Mouse (Mus musculus) E14TG2a.4 (cell line): Measurements from ENCODE around the gene Stoml1.

Source experiments
- H3K27me3 ChIP-seq: 2 replicates; pipeline ENCODE4 v1.6.1; 2014; ENCODE audit warnings: low read length, control low read depth; ENCODE audit not compliant: insufficient read depth
- H3K36me3 ChIP-seq: 2 replicates; pipeline ENCODE4 v1.6.1; 2014; ENCODE audit warnings: low read length, control low read depth; ENCODE audit not compliant: insufficient read depth
- H3K4me1 ChIP-seq: replicated peaks from 2 replicates; pipeline ENCODE4 v1.6.1; 2014; ENCODE audit warnings: low read depth, low read length, control low read depth
- H3K4me3 ChIP-seq: replicated peaks from 2 replicates; pipeline ENCODE4 v1.5.1; 2014; ENCODE audit warnings: mild to moderate bottlenecking, low read length
- H3K9me3 ChIP-seq: 2 replicates; pipeline ENCODE4 v1.6.1; 2014; ENCODE audit warnings: low read length, control low read depth
- CTCF ChIP-seq: conservative IDR thresholded peaks from 2 replicates; pipeline ENCODE4 v1.5.1; 2014; ENCODE audit warnings: low read length
- NANOG ChIP-seq: IDR thresholded peaks from 2 replicates; pipeline ENCODE4 v1.6.1; 2014; ENCODE audit warnings: borderline replicate concordance, low read length, mixed read lengths
- POU5F1 ChIP-seq: IDR thresholded peaks from 2 replicates; pipeline ENCODE4 v1.6.1; 2014; ENCODE audit warnings: low read length, borderline replicate concordance

The Stoml1 gene

GRCm38 (mm10) chr9:58280259-58281109 lies 27.5 kb downstream of the Stoml1 start:
- H3K36me3 ChIP-seq: no peaks in the 10 kb centered on the region
- no peaks in the 10 kb centered on the region for H3K9me3 ChIP-seq
- TF ChIP-seq CTCF: peak; percentile 85
- TF ChIP-seq NANOG: no peak
- no peak for TF ChIP-seq POU5F1
- H3K27me3 ChIP-seq: no peaks in the 10 kb centered on the region
- H3K4me1 ChIP-seq: peaks cover 61% of the 10 kb centered on the region
- H3K4me3 ChIP-seq: peak overlapping the region; percentile 62

GRCm38 (mm10) chr9:58281597-58281996 lies 28.6 kb downstream of the Stoml1 start:
- H3K27me3 ChIP-seq: no peaks in the 10 kb centered on the region
- H3K4me1 ChIP-seq: peaks cover 65% of the 10 kb centered on the region
- no peak overlapping the region for H3K4me3 ChIP-seq
- H3K36me3 ChIP-seq: no peaks in the 10 kb centered on the region
- TF ChIP-seq CTCF (peak; percentile 91), NANOG (no peak)
- H3K9me3 ChIP-seq: no peaks in the 10 kb centered on the region

GRCm38 (mm10) chr9:58283431-58283830 lies 30.5 kb downstream of the Stoml1 start:
- Histone ChIP-seq H3K36me3 (no peaks in the 10 kb centered on the region; the same call in 1 of the 2 replicates), H3K4me3 (no peak overlapping the region), H3K4me1 (peaks cover 55% of the 10 kb centered on the region), H3K27me3 (peaks cover 2% of the 10 kb centered on the region; the same call in 1 of the 2 replicates), H3K9me3 (no peaks in the 10 kb centered on the region)
- TF ChIP-seq POU5F1: no peak
- TF ChIP-seq NANOG: no peak
- no peak for TF ChIP-seq CTCF

GRCm38 (mm10) chr9:58289090-58289489 lies 36.1 kb downstream of the Stoml1 start:
- Histone ChIP-seq H3K36me3 (no peaks in the 10 kb centered on the region; the same call in 1 of the 2 replicates), H3K4me3 (no peak overlapping the region), H3K4me1 (peaks cover 43% of the 10 kb centered on the region), H3K27me3 (peaks cover 5% of the 10 kb centered on the region; the same call in 1 of the 2 replicates), H3K9me3 (no peaks in the 10 kb centered on the region)
- TF ChIP-seq POU5F1 (no peak), NANOG (no peak), CTCF (no peak)

- H3K4me1 ChIP-seq: peaks cover 40% of the 10 kb centered on the region
- H3K36me3 ChIP-seq: no peaks in the 10 kb centered on the region; the same call in 1 of the 2 replicates
- peaks cover 5% of the 10 kb centered on the region; the same call in 1 of the 2 replicates for H3K27me3 ChIP-seq
- H3K4me3 ChIP-seq: no peak overlapping the region
- TF ChIP-seq CTCF: no peak
- TF ChIP-seq NANOG: no peak
- TF ChIP-seq POU5F1: no peak
- no peaks in the 10 kb centered on the region for H3K9me3 ChIP-seq
Measured at GRCm38 (mm10) chr9:58289901-58290300, 36.9 kb downstream of the Stoml1 start.

GRCm38 (mm10) chr9:58294527-58294926 lies 41.6 kb downstream of the Stoml1 start:
- no peak overlapping the region for H3K4me3 ChIP-seq
- TF ChIP-seq CTCF: no peak
- no peak for TF ChIP-seq NANOG
- no peak for TF ChIP-seq POU5F1
- H3K27me3 ChIP-seq: 0 out of 2 replicates have a peak, but pooled peaks cover 3% of the 10 kb centered on the region
- no peaks in the 10 kb centered on the region for H3K9me3 ChIP-seq
- H3K36me3 ChIP-seq: no peaks in the 10 kb centered on the region
- peaks cover 58% of the 10 kb centered on the region for H3K4me1 ChIP-seq

GRCm38 (mm10) chr9:58295345-58295744 lies 42.4 kb downstream of the Stoml1 start:
- no peaks in the 10 kb centered on the region for H3K9me3 ChIP-seq

GRCm38 (mm10) chr9:58295766-58296361 lies 42.9 kb downstream of the Stoml1 start:
- H3K27me3 ChIP-seq: 0 out of 2 replicates have a peak, but pooled peaks cover 3% of the 10 kb centered on the region
- peak overlapping the region; percentile 39 for H3K4me3 ChIP-seq
- H3K36me3 ChIP-seq: no peaks in the 10 kb centered on the region
- TF ChIP-seq CTCF (no peak), POU5F1 (no peak), NANOG (no peak)
- peaks cover 66% of the 10 kb centered on the region for H3K4me1 ChIP-seq
- H3K9me3 ChIP-seq: no peaks in the 10 kb centered on the region

More at GRCm38 (mm10) chr9:58295345-58295744, 42.4 kb downstream of the Stoml1 start:
- no peak for TF ChIP-seq CTCF
- no peak for TF ChIP-seq NANOG
- no peak for TF ChIP-seq POU5F1
- H3K36me3 ChIP-seq: no peaks in the 10 kb centered on the region
- H3K4me3 ChIP-seq: no peak overlapping the region
- H3K4me1 ChIP-seq: peaks cover 66% of the 10 kb centered on the region
- 0 out of 2 replicates have a peak, but pooled peaks cover 3% of the 10 kb centered on the region for H3K27me3 ChIP-seq

- TF ChIP-seq CTCF (no peak), POU5F1 (no peak), NANOG (no peak)
- H3K4me3 ChIP-seq: no peak overlapping the region
- peaks cover 2% of the 10 kb centered on the region; the same call in 1 of the 2 replicates for H3K27me3 ChIP-seq
- H3K9me3 ChIP-seq: no peaks in the 10 kb centered on the region
- peaks cover 64% of the 10 kb centered on the region for H3K4me1 ChIP-seq
- no peaks in the 10 kb centered on the region for H3K36me3 ChIP-seq
Measured at GRCm38 (mm10) chr9:58297065-58297464, 44.1 kb downstream of the Stoml1 start.
